Mouse (Mus musculus): ENCODE results near the gene Prep. TPM values are rescaled to one million over a fixed set of nuclear protein-coding genes. Genes with fewer than 3 reads are reported as not detected.
"Not testable (repeated sequence)": the region's sequence is repeated elsewhere in the genome, so short reads cannot be mapped to it uniquely, and the experiment has no call there.

The Prep gene
- total RNA-seq, 1 experiment from 2014 or later: 27.3 TPM

- no peak for DNase-seq
Observed at GRCm38 (mm10) chr10:45116832-45117231, 49.8 kb downstream of the Prep start.

GRCm38 (mm10) chr10:45118389-45118788, 51.4 kb downstream of the Prep start:
- DNase-seq: no peak

- DNase-seq: no peak
Observed at GRCm38 (mm10) chr10:45121637-45122036, 54.6 kb downstream of the Prep start.

- DNase-seq: no peak
Observed at GRCm38 (mm10) chr10:45122476-45122875, 55.5 kb downstream of the Prep start.

- DNase-seq: no peak
Observed at GRCm38 (mm10) chr10:45123011-45123410, 56.0 kb downstream of the Prep start.

- no peak for DNase-seq
Observed at GRCm38 (mm10) chr10:45129105-45129504, 62.1 kb downstream of the Prep start.

- no peak for DNase-seq
Observed at GRCm38 (mm10) chr10:45130004-45130403, 63.0 kb downstream of the Prep start.

GRCm38 (mm10) chr10:45132371-45132770, 65.4 kb downstream of the Prep start:
- peak; percentile 52 for DNase-seq

GRCm38 (mm10) chr10:45136806-45137205, 69.8 kb downstream of the Prep start:
- DNase-seq: no peak

GRCm38 (mm10) chr10:45139910-45140309, 72.9 kb downstream of the Prep start:
- no peak for DNase-seq

- no peak for DNase-seq
Observed at GRCm38 (mm10) chr10:45140474-45141212, 73.6 kb downstream of the Prep start.

- DNase-seq: no peak
Observed at GRCm38 (mm10) chr10:45142359-45142758, 75.4 kb downstream of the Prep start.

GRCm38 (mm10) chr10:45144038-45144817, 77.2 kb downstream of the Prep start:
- no peak for DNase-seq

GRCm38 (mm10) chr10:45146821-45147220, 79.8 kb downstream of the Prep start:
- DNase-seq: no peak

- DNase-seq: no peak
Observed at GRCm38 (mm10) chr10:45151137-45151536, 84.1 kb downstream of the Prep start.

GRCm38 (mm10) chr10:45151771-45152692, 85.0 kb downstream of the Prep start:
- no peak for DNase-seq

GRCm38 (mm10) chr10:45154557-45155060, 87.6 kb downstream of the Prep start:
- DNase-seq: no peak

GRCm38 (mm10) chr10:45165851-45166250, 98.8 kb downstream of the Prep start:
- no peak for DNase-seq

GRCm38 (mm10) chr10:45173927-45174326, 106.9 kb downstream of the Prep start:
- DNase-seq: no peak

GRCm38 (mm10) chr10:45174345-45174744, 107.3 kb downstream of the Prep start:
- DNase-seq: no peak

- not testable (repeated sequence) for DNase-seq
Observed at GRCm38 (mm10) chr10:45177798-45178197, 110.8 kb downstream of the Prep start, which contains the start of gene Popdc3. TSS of gene Popdc3 (plus strand) at chr10:45178098.

- no peak for DNase-seq
Observed at GRCm38 (mm10) chr10:45180677-45181326, 113.8 kb downstream of the Prep start.
